Mouse (Mus musculus) small intestine, adult 2 months (tissue): ENCODE measurements around the gene Ebf1.

Source experiments
- CTCF ChIP-seq: fragments of 200-500 bp; IDR thresholded peaks from 2 replicates; pipeline ENCODE4 v1.5.1; 2012; ENCODE audit warnings: low read depth, mild to moderate bottlenecking, control low read depth, inconsistent platforms, low read length, moderate library complexity, mixed read lengths; ENCODE audit not compliant: insufficient replicate concordance, insufficient read length; ENCODE audit errors: extremely low read depth
- POLR2A ChIP-seq: fragments of 200-500 bp; IDR thresholded peaks from 2 replicates; pipeline ENCODE4 v1.6.1; 2012; ENCODE audit warnings: low read depth, mild to moderate bottlenecking, control low read depth, inconsistent platforms, low read length, moderate library complexity

DNA sequence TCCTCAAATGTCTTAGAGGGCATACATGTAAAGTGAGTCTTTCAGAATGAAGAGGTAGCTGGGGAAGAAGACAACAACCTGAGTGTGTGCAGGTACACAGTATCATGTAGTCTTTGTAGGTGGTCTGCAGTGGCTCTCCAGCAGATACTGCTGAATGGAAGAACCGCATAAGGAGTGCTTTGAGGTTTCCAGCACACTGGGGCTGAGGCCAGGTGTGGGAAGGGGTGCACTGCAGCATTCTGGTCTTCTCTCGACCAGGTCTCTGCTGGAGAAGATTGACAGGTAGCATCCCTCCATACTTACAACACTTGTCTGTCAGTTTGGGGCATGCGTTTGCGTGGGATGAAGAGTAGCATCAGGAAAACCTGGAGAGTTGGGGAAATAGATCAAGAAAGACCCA is 104.9 kb downstream of the Ebf1 start:
- TF ChIP-seq CTCF (no peak), POLR2A (no peak)
